Mouse (Mus musculus) embryonic facial prominence, embryonic 11.5 days (tissue): Measurements from ENCODE around the gene Ndufa6. TPM values are rescaled to one million over a fixed set of nuclear protein-coding genes. Genes with fewer than 3 reads are reported as not detected.

ENCODE experiments used
- ATAC-seq: fragments of 200-750 bp; cut with Nextera tagmentation; replicated peaks from 2 replicates; pipeline ENCODE4 v1.8.0; 2017; ENCODE audit warnings: low read depth; ENCODE audit not compliant: insufficient number of reproducible peaks, low FRiP score, low TSS enrichment
- DNase-seq: peaks from one replicate; pipeline ENCODE4 v3.0.0-alpha.2; 2015; ENCODE audit warnings: low spot score
- H3K27ac ChIP-seq: fragments of 300-500 bp; sonication (generic); replicated peaks from 2 replicates; pipeline ENCODE4 v1.5.1; 2014; ENCODE audit warnings: mild to moderate bottlenecking, low read depth, low read length, control low read depth
- H3K27me3 ChIP-seq: fragments of 300-500 bp; sonication (generic); 2 replicates; pipeline ENCODE4 v1.6.1; 2014; ENCODE audit warnings: mild to moderate bottlenecking, low read length, moderate library complexity, mixed read lengths; ENCODE audit not compliant: control insufficient read depth, insufficient read depth
- H3K36me3 ChIP-seq: fragments of 300-500 bp; sonication (generic); replicated peaks from 2 replicates; pipeline ENCODE4 v1.6.1; 2014; ENCODE audit warnings: low read depth, mild to moderate bottlenecking, low read length, moderate library complexity, mixed read lengths; ENCODE audit not compliant: control insufficient read depth, insufficient read depth
- H3K4me1 ChIP-seq: fragments of 300-500 bp; sonication (generic); 2 replicates; pipeline ENCODE4 v1.6.1; 2014; ENCODE audit warnings: low read length, mixed read lengths; ENCODE audit not compliant: control insufficient read depth, insufficient read depth
- H3K4me2 ChIP-seq: fragments of 300-500 bp; sonication (generic); 2 replicates; pipeline ENCODE4 v1.6.1; 2014; ENCODE audit warnings: low read depth, mild to moderate bottlenecking, control low read depth, low read length, moderate library complexity
- H3K4me3 ChIP-seq: fragments of 300-500 bp; sonication (generic); 2 replicates; pipeline ENCODE4 v1.5.1; 2014; ENCODE audit warnings: low read depth, low read length, control low read depth
- H3K9ac ChIP-seq: fragments of 300-500 bp; sonication (generic); replicated peaks from 2 replicates; pipeline ENCODE4 v1.6.1; 2014; ENCODE audit warnings: mild to moderate bottlenecking, control low read depth, low read length
- H3K9me3 ChIP-seq: fragments of 300-500 bp; sonication (generic); replicated peaks from 2 replicates; pipeline ENCODE4 v1.6.1; 2016; ENCODE audit warnings: mild to moderate bottlenecking, low read length, inconsistent platforms, mixed read lengths; ENCODE audit not compliant: control insufficient read depth
- WGBS: fragments of 180-500 bp; shearing (Covaris S2); extraction: QIAGEN DNeasy Blood & Tissue Kit; methylation state at CpG from one replicate; pipeline ENCODE4 v1.1.7; 2014; 5-methylcytosine and 5-hydroxymethylcytosine counted together
- polyA plus RNA-seq: library from polyadenylated mRNA; unstranded; fragments of >200 nt; fragmentation: Nextera tagmentation; extraction: Ambion mirVana; gene quantifications from 2 replicates; pipeline ENCODE4 v1.2.1, GENCODE M21; 2014

The Ndufa6 gene
- polyA plus RNA-seq, 1 experiment from 2014 or later, result 271 TPM

- 92% methylated on average over 2 of the region's 2 CpGs for WGBS
- Histone ChIP-seq H3K4me1 (no peaks in the 10 kb centered on the region), H3K27me3 (no peaks in the 10 kb centered on the region), H3K9me3 (no peaks in the 10 kb centered on the region), H3K9ac (no peak overlapping the region), H3K36me3 (no peaks in the 10 kb centered on the region), H3K4me3 (no peak overlapping the region), H3K27ac (no peak overlapping the region), H3K4me2 (no peak overlapping the region)
- DNase-seq (no peak), ATAC-seq (no peak)
Observed at GRCm38 (mm10) chr15:82385729-82386128, 31.6 kb upstream of the Ndufa6 start.

GRCm38 (mm10) chr15:82382441-82382840, 28.3 kb upstream of the Ndufa6 start:
- H3K4me1 ChIP-seq, result no peaks in the 10 kb centered on the region
- H3K27ac ChIP-seq, result no peak overlapping the region
- ATAC-seq (no peak), DNase-seq (no peak)
- 83% methylated on average over 2 of the region's 2 CpGs for WGBS
- no peaks in the 10 kb centered on the region for H3K27me3 ChIP-seq
- H3K36me3 ChIP-seq, result no peaks in the 10 kb centered on the region
- H3K9ac ChIP-seq, result no peak overlapping the region
- H3K9me3 ChIP-seq, result no peaks in the 10 kb centered on the region
- H3K4me2 ChIP-seq, result no peak overlapping the region
- H3K4me3 ChIP-seq, result no peak overlapping the region

- H3K9me3 ChIP-seq, result no peaks in the 10 kb centered on the region
- WGBS, result 32% methylated on average over 7 of the region's 7 CpGs
- no peak; the same call in 1 of the 2 replicates for ATAC-seq
- H3K4me1 ChIP-seq, result no peaks in the 10 kb centered on the region
- H3K4me3 ChIP-seq, result peak overlapping the region; percentile 36; the same call in 1 of the 2 replicates
- H3K9ac ChIP-seq, result peak overlapping the region; percentile 34; the same call in 1 of the 2 replicates
- no peak overlapping the region for H3K27ac ChIP-seq
- no peaks in the 10 kb centered on the region for H3K27me3 ChIP-seq
- H3K4me2 ChIP-seq, result peak overlapping the region; percentile 48
- no peaks in the 10 kb centered on the region for H3K36me3 ChIP-seq
- no peak for DNase-seq
Observed at GRCm38 (mm10) chr15:82380714-82381062, 26.6 kb upstream of the Ndufa6 start.

- Histone ChIP-seq H3K9me3 (no peaks in the 10 kb centered on the region), H3K27ac (no peak within 1 kb of the TSS), H3K27me3 (no peaks in the 10 kb centered on the region), H3K4me3 (peak within 1 kb of the TSS; percentile 36), H3K4me1 (no peaks in the 10 kb centered on the region), H3K9ac (peak within 1 kb of the TSS; percentile 66), H3K36me3 (no peaks in the 10 kb centered on the region), H3K4me2 (peak within 1 kb of the TSS; percentile 67)
- peak; percentile 62 for DNase-seq
- WGBS, result under 1% methylated on average over 18 of the region's 24 CpGs
- peak; percentile 76 for ATAC-seq
Observed at GRCm38 (mm10) chr15:82379871-82380713, 26.0 kb upstream of the Ndufa6 start, which contains the start of gene Cyp2d22. Gene Cyp2d22 (minus strand): TSS chr15:82380260.

GRCm38 (mm10) chr15:82379511-82379870, 25.4 kb upstream of the Ndufa6 start:
- H3K4me2 ChIP-seq, result peak overlapping the region; percentile 67
- H3K9ac ChIP-seq, result peak overlapping the region; percentile 66; the same call in 1 of the 2 replicates
- no peak overlapping the region for H3K27ac ChIP-seq
- peak overlapping the region; percentile 36 for H3K4me3 ChIP-seq
- H3K4me1 ChIP-seq, result no peaks in the 10 kb centered on the region
- H3K27me3 ChIP-seq, result no peaks in the 10 kb centered on the region
- peak; percentile 49; the same call in 1 of the 2 replicates for ATAC-seq
- DNase-seq, result no peak
- no peaks in the 10 kb centered on the region for H3K9me3 ChIP-seq
- H3K36me3 ChIP-seq, result no peaks in the 10 kb centered on the region
- WGBS, result 17% methylated on average over 7 of the region's 7 CpGs

- H3K4me2 ChIP-seq, result no peak overlapping the region
- no peaks in the 10 kb centered on the region for H3K9me3 ChIP-seq
- H3K4me3 ChIP-seq, result no peak overlapping the region
- no peaks in the 10 kb centered on the region for H3K36me3 ChIP-seq
- H3K9ac ChIP-seq, result no peak overlapping the region
- WGBS, result 57% methylated on average over 15 of the region's 15 CpGs
- no peak overlapping the region for H3K27ac ChIP-seq
- no peak for DNase-seq
- H3K4me1 ChIP-seq, result no peaks in the 10 kb centered on the region
- no peaks in the 10 kb centered on the region for H3K27me3 ChIP-seq
- ATAC-seq, result no peak
Observed at GRCm38 (mm10) chr15:82378261-82379180, 24.4 kb upstream of the Ndufa6 start.

- 74% methylated on average over 5 of the region's 5 CpGs for WGBS
- no peak for ATAC-seq
- no peak overlapping the region for H3K9ac ChIP-seq
- H3K36me3 ChIP-seq, result no peaks in the 10 kb centered on the region
- DNase-seq, result no peak
- H3K27ac ChIP-seq, result no peak overlapping the region
- no peaks in the 10 kb centered on the region for H3K27me3 ChIP-seq
- no peak overlapping the region for H3K4me2 ChIP-seq
- H3K4me1 ChIP-seq, result no peaks in the 10 kb centered on the region
- no peaks in the 10 kb centered on the region for H3K9me3 ChIP-seq
- H3K4me3 ChIP-seq, result no peak overlapping the region
Observed at GRCm38 (mm10) chr15:82377701-82378100, 23.6 kb upstream of the Ndufa6 start.
